Mouse (Mus musculus): ENCODE data around the gene Gfod1. TPM values are rescaled to one million over a fixed set of nuclear protein-coding genes. Genes with fewer than 3 reads are reported as not detected.

The Gfod1 gene
- polyA plus RNA-seq, 1 experiment from 2014 or later: 0.53 TPM

GRCm38 (mm10) chr13:43292892-43293291 lies 11.1 kb downstream of the Gfod1 start:
- ATAC-seq (ENCODE audit: low FRiP score) (no peak), DNase-seq (ENCODE audit: low spot score, missing footprints) (no peak)
- Histone ChIP-seq H3K4me2 (no peak overlapping the region), H3K4me1 (ENCODE audit: control insufficient read depth, insufficient read depth, low read length) (peaks cover 3% of the 10 kb centered on the region), H3K27ac (ENCODE audit: low read depth, low read length) (no peak overlapping the region), H3K4me3 (ENCODE audit: low read depth, low read length) (no peak overlapping the region), H3K36me3 (ENCODE audit: control insufficient read depth, insufficient read depth, low read length) (no peaks in the 10 kb centered on the region), H3K9ac (ENCODE audit: low read length) (no peak overlapping the region), H3K27me3 (ENCODE audit: control insufficient read depth, insufficient read depth, low read length) (no peaks in the 10 kb centered on the region), H3K9me3 (ENCODE audit: control insufficient read depth, low read length) (no peaks in the 10 kb centered on the region)
- WGBS: 73% methylated on average over 4 of the region's 4 CpGs

DNA sequence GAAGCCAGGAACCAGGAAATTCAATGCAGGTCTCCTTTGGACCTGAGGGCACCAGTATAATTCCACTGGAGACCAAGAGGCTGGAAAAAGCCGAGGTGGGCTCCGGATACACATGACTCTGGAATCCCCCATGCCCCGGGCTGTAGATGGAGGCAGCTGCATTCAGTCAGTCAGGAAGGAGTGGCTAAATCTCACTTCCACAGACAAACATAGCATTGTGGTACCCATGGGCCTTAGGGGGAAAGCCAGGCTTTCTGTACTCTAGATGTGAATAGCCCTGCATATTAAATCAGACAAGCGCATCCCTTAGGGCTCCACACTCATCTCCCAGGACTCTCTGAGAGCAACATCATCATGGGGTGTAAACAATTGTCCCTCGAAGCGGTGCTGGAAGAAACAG lies 14.9 kb downstream of the Gfod1 start:
- WGBS: 75% methylated on average over 6 of the region's 6 CpGs
- no peak overlapping the region for H3K9ac ChIP-seq (ENCODE audit: low read length)
- H3K27ac ChIP-seq (ENCODE audit: low read depth, low read length): no peak overlapping the region; the same call in 1 of the 2 replicates
- peak; percentile 80 for DNase-seq (ENCODE audit: low spot score, missing footprints)
- no peak overlapping the region for H3K4me2 ChIP-seq
- no peaks in the 10 kb centered on the region for H3K36me3 ChIP-seq (ENCODE audit: control insufficient read depth, insufficient read depth, low read length)
- no peak for ATAC-seq (ENCODE audit: low FRiP score)
- peaks cover 3% of the 10 kb centered on the region for H3K4me1 ChIP-seq (ENCODE audit: control insufficient read depth, insufficient read depth, low read length)
- H3K27me3 ChIP-seq (ENCODE audit: control insufficient read depth, insufficient read depth, low read length): no peaks in the 10 kb centered on the region
- no peak overlapping the region for H3K4me3 ChIP-seq (ENCODE audit: low read depth, low read length)
- no peaks in the 10 kb centered on the region for H3K9me3 ChIP-seq (ENCODE audit: control insufficient read depth, low read length)

- Histone ChIP-seq H3K9ac (ENCODE audit: low read length) (no peak overlapping the region), H3K9me3 (ENCODE audit: control insufficient read depth, low read length) (no peaks in the 10 kb centered on the region), H3K27me3 (ENCODE audit: control insufficient read depth, insufficient read depth, low read length) (no peaks in the 10 kb centered on the region), H3K27ac (ENCODE audit: low read depth, low read length) (no peak overlapping the region), H3K4me1 (ENCODE audit: control insufficient read depth, insufficient read depth, low read length) (peaks cover 3% of the 10 kb centered on the region), H3K4me2 (no peak overlapping the region), H3K36me3 (ENCODE audit: control insufficient read depth, insufficient read depth, low read length) (no peaks in the 10 kb centered on the region), H3K4me3 (ENCODE audit: low read depth, low read length) (no peak overlapping the region)
- no peak for DNase-seq (ENCODE audit: low spot score, missing footprints)
- 69% methylated on average over 4 of the region's 4 CpGs for WGBS
- ATAC-seq (ENCODE audit: low FRiP score): no peak
Observed at GRCm38 (mm10) chr13:43288444-43288843, 15.5 kb downstream of the Gfod1 start.

DNA sequence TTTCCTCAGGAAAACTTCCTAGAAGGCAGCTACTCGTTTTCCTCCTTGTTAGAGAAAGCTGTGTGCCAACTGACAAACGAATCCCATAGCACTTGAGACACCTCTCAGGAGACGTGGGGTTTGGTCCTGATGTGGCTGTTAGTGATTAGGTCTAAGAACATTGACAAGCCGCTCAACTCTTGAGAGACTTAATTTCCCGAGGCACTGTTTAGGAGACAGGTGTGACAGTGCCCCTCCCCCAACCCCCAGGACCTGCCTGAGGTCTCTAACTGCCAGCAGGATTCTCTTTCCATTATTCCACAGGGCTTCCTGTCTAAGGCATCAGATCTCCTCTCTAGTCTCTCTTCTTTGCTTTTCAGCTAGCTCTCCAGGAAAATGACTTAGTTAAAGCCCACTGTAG lies 15.9 kb downstream of the Gfod1 start:
- H3K27me3 ChIP-seq (ENCODE audit: control insufficient read depth, insufficient read depth, low read length): no peaks in the 10 kb centered on the region
- no peak overlapping the region for H3K9ac ChIP-seq (ENCODE audit: low read length)
- H3K4me2 ChIP-seq: no peak overlapping the region
- H3K27ac ChIP-seq (ENCODE audit: low read depth, low read length): no peak overlapping the region
- WGBS: 51% methylated on average over 5 of the region's 5 CpGs
- H3K4me3 ChIP-seq (ENCODE audit: low read depth, low read length): no peak overlapping the region
- H3K4me1 ChIP-seq (ENCODE audit: control insufficient read depth, insufficient read depth, low read length): peaks cover 3% of the 10 kb centered on the region
- H3K36me3 ChIP-seq (ENCODE audit: control insufficient read depth, insufficient read depth, low read length): no peaks in the 10 kb centered on the region
- H3K9me3 ChIP-seq (ENCODE audit: control insufficient read depth, low read length): no peaks in the 10 kb centered on the region
- ATAC-seq (ENCODE audit: low FRiP score) (no peak), DNase-seq (ENCODE audit: low spot score, missing footprints) (peak; percentile 31)

DNA sequence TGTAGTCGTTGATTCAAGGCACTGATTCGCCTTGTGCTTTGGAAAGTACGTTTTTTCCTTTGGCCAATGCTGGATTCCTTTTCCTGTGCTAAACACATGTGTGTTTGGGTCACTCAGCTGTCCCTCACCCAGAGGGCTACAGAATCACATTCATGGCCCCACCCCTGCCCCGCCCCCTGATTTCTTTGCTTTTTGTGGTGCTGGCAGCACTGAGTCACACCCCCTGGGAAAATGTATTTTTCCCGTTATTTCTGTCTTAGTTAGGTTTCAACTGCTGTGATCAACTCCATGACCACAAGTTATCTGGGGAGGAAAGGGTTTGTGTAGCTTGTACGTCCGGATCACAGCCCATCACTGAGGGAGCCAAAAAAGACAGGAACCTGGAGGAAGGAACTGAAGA lies 17.1 kb downstream of the Gfod1 start:
- no peak overlapping the region for H3K27ac ChIP-seq (ENCODE audit: low read depth, low read length)
- H3K4me1 ChIP-seq (ENCODE audit: control insufficient read depth, insufficient read depth, low read length): peaks cover 3% of the 10 kb centered on the region
- no peak overlapping the region for H3K4me3 ChIP-seq (ENCODE audit: low read depth, low read length)
- H3K4me2 ChIP-seq: no peak overlapping the region
- DNase-seq (ENCODE audit: low spot score, missing footprints): no peak
- WGBS: 85% methylated on average over 7 of the region's 7 CpGs
- no peaks in the 10 kb centered on the region for H3K36me3 ChIP-seq (ENCODE audit: control insufficient read depth, insufficient read depth, low read length)
- no peaks in the 10 kb centered on the region for H3K27me3 ChIP-seq (ENCODE audit: control insufficient read depth, insufficient read depth, low read length)
- no peaks in the 10 kb centered on the region for H3K9me3 ChIP-seq (ENCODE audit: control insufficient read depth, low read length)
- H3K9ac ChIP-seq (ENCODE audit: low read length): no peak overlapping the region
- no peak for ATAC-seq (ENCODE audit: low FRiP score)

GRCm38 (mm10) chr13:43284711-43285151 lies 19.2 kb downstream of the Gfod1 start:
- no peak overlapping the region for H3K4me2 ChIP-seq
- no peaks in the 10 kb centered on the region for H3K36me3 ChIP-seq (ENCODE audit: control insufficient read depth, insufficient read depth, low read length)
- 80% methylated on average over 4 of the region's 4 CpGs for WGBS
- no peak for ATAC-seq (ENCODE audit: low FRiP score)
- no peaks in the 10 kb centered on the region for H3K9me3 ChIP-seq (ENCODE audit: control insufficient read depth, low read length)
- H3K4me1 ChIP-seq (ENCODE audit: control insufficient read depth, insufficient read depth, low read length): peaks cover 3% of the 10 kb centered on the region
- no peak overlapping the region for H3K9ac ChIP-seq (ENCODE audit: low read length)
- no peak for DNase-seq (ENCODE audit: low spot score, missing footprints)
- no peaks in the 10 kb centered on the region for H3K27me3 ChIP-seq (ENCODE audit: control insufficient read depth, insufficient read depth, low read length)
- H3K27ac ChIP-seq (ENCODE audit: low read depth, low read length): no peak overlapping the region
- H3K4me3 ChIP-seq (ENCODE audit: low read depth, low read length): no peak overlapping the region

GRCm38 (mm10) chr13:43273906-43274305 lies 30.1 kb downstream of the Gfod1 start:
- Histone ChIP-seq H3K4me1 (ENCODE audit: control insufficient read depth, insufficient read depth, low read length) (peaks cover 15% of the 10 kb centered on the region), H3K27me3 (ENCODE audit: control insufficient read depth, insufficient read depth, low read length) (peaks cover 18% of the 10 kb centered on the region; the same call in 1 of the 2 replicates), H3K9me3 (ENCODE audit: control insufficient read depth, low read length) (no peaks in the 10 kb centered on the region), H3K27ac (ENCODE audit: low read depth, low read length) (no peak overlapping the region), H3K9ac (ENCODE audit: low read length) (no peak overlapping the region), H3K4me2 (no peak overlapping the region), H3K4me3 (ENCODE audit: low read depth, low read length) (no peak overlapping the region), H3K36me3 (ENCODE audit: control insufficient read depth, insufficient read depth, low read length) (no peaks in the 10 kb centered on the region)
- DNase-seq (ENCODE audit: low spot score, missing footprints) (no peak), ATAC-seq (ENCODE audit: low FRiP score) (no peak)
- 82% methylated on average over 14 of the region's 14 CpGs for WGBS

- Histone ChIP-seq H3K4me1 (ENCODE audit: control insufficient read depth, insufficient read depth, low read length) (peaks cover 20% of the 10 kb centered on the region), H3K36me3 (ENCODE audit: control insufficient read depth, insufficient read depth, low read length) (no peaks in the 10 kb centered on the region), H3K9ac (ENCODE audit: low read length) (no peak overlapping the region), H3K27me3 (ENCODE audit: control insufficient read depth, insufficient read depth, low read length) (peaks cover 24% of the 10 kb centered on the region; the same call in 1 of the 2 replicates), H3K9me3 (ENCODE audit: control insufficient read depth, low read length) (no peaks in the 10 kb centered on the region), H3K27ac (ENCODE audit: low read depth, low read length) (no peak overlapping the region), H3K4me2 (no peak overlapping the region), H3K4me3 (ENCODE audit: low read depth, low read length) (no peak overlapping the region)
- DNase-seq (ENCODE audit: low spot score, missing footprints): peak; percentile 66
- no peak for ATAC-seq (ENCODE audit: low FRiP score)
- WGBS: 84% methylated on average over 13 of the region's 13 CpGs
Observed at GRCm38 (mm10) chr13:43272303-43273135, 31.5 kb downstream of the Gfod1 start.

DNA sequence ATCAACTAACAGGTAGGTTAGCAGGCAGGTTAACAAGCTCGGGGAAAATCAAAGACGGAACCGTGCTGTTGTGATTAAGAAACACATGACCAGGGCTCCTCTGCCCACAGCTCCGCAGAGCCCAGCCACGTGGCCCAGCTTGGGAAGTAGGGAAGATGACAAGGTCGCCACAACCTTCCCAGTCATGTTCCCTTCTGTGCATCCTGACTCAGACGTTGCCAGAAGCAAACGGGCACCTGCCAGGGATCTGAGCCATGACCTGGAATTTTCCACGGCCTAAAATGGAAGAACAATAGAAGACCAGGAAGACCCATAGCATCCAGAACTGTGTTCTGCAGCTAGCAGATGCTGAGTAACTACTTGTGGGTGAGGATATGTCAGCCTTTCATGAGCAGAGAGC lies 32.5 kb downstream of the Gfod1 start:
- peak; percentile 60 for DNase-seq (ENCODE audit: low spot score, missing footprints)
- Histone ChIP-seq H3K36me3 (ENCODE audit: control insufficient read depth, insufficient read depth, low read length) (no peaks in the 10 kb centered on the region), H3K4me3 (ENCODE audit: low read depth, low read length) (no peak overlapping the region), H3K9me3 (ENCODE audit: control insufficient read depth, low read length) (no peaks in the 10 kb centered on the region), H3K4me2 (no peak overlapping the region), H3K27me3 (ENCODE audit: control insufficient read depth, insufficient read depth, low read length) (peaks cover 24% of the 10 kb centered on the region; the same call in 1 of the 2 replicates), H3K27ac (ENCODE audit: low read depth, low read length) (no peak overlapping the region), H3K4me1 (ENCODE audit: control insufficient read depth, insufficient read depth, low read length) (peaks cover 20% of the 10 kb centered on the region), H3K9ac (ENCODE audit: low read length) (no peak overlapping the region)
- WGBS: 83% methylated on average over 9 of the region's 9 CpGs
- ATAC-seq (ENCODE audit: low FRiP score): no peak
